Mouse (Mus musculus) layer of hippocampus, adult 9-11 months (tissue): ENCODE data around the gene Tmc2.

Source experiments
- DNase-seq: peaks from one replicate; pipeline ENCODE4 v3.0.0; 2022

Gene Tmc2

GRCm38 (mm10) chr2:130297580-130297979, 102.6 kb downstream of the Tmc2 start:
- no peak for DNase-seq

- no peak for DNase-seq
Measured at GRCm38 (mm10) chr2:130303014-130303413, 108.0 kb downstream of the Tmc2 start.
